Mouse (Mus musculus): ENCODE data around the gene Tbcel.

Tbcel gene

DNA sequence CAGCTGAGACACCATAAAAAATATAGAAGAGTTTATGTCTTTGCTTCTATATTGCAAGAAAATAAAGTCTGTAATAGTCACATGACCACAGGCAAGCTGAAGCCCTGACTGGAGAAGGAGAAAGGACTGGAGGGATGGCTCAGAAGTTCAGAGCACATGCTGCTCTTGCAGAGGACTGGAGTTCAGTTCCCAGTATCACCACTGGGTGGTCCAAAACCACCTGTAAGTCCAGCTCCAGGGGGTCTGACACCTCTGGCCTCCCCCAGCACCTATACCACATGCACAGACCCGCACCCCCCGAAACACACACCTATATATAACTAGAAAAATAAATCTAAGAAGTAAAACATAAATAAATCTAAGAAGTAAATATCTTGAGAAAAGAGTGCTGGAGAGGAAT, 75.5 kb downstream of the Tbcel start:
- DNase-seq = peak; percentile 37

- DNase-seq = no peak
Observed at GRCm38 (mm10) chr9:42431606-42432005, 76.0 kb downstream of the Tbcel start.

DNA sequence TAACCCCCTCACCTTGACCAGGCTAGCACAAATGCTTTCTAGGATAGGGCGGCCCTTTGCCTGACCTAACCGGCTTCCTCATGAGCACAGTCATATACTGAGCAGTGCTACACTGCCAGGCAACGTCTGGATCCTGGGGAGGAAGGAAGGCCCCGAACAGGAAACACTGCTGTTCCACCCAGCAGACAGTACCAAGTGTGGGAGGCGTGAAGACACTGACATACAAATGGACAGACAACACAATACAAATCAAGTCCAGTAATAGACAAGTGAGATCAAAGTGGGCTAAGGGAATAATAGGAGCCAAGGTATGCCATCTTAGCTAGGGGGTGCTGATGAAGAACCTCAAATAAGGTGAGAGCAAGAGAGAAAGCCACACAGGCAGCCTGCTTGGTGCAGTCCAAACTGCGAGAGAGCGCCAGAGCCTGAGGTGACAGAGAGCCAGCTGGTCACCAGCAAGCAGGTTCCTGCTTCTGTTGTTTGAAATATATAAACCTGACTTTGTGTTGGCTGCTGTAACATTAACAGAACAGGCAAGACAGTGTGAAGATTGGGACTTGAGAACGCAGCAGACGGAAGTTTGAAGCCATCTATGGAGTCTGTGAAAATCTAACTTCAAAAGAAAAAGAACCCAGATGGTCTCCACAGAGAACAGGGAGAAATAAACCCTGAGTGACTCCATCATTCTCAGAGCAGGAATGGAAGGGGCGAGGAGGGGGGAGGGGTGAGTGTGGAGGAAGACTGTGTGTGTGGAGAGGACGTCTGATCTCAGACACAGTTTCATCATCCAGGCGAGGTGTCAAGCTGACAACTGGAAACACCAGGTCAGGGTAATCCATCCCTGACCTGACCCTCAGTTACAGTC, 79.3 kb downstream of the Tbcel start:
- peak; percentile 46 for DNase-seq

GRCm38 (mm10) chr9:42426661-42427358, 80.8 kb downstream of the Tbcel start:
- DNase-seq = no peak

- no peak for DNase-seq
Observed at GRCm38 (mm10) chr9:42423649-42424048, 84.0 kb downstream of the Tbcel start.

GRCm38 (mm10) chr9:42419687-42420086, 87.9 kb downstream of the Tbcel start:
- no peak for DNase-seq

- no peak for DNase-seq
Observed at GRCm38 (mm10) chr9:42418786-42419185, 88.8 kb downstream of the Tbcel start.

GRCm38 (mm10) chr9:42417352-42417952, 90.2 kb downstream of the Tbcel start:
- DNase-seq = no peak

DNA sequence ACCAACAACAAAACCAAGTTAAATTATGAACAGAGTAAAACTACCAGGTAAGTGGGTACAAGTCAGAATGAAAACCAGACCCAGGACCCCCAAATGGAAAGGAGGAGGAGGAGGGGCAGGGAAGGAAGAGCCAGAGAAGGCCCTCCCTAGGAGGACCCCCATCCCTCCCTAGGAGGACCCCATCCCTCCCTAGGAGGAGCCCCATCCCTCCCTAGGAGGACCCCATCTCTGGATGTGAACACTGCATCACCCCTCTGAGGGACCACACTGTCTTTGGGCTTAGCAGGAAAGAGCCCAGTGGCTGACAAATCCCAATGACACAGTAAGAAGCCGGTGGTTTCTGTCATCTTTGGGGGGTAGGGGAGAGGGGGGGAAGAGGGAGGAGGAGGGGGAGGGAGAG, 92.4 kb downstream of the Tbcel start:
- DNase-seq = no peak

DNA sequence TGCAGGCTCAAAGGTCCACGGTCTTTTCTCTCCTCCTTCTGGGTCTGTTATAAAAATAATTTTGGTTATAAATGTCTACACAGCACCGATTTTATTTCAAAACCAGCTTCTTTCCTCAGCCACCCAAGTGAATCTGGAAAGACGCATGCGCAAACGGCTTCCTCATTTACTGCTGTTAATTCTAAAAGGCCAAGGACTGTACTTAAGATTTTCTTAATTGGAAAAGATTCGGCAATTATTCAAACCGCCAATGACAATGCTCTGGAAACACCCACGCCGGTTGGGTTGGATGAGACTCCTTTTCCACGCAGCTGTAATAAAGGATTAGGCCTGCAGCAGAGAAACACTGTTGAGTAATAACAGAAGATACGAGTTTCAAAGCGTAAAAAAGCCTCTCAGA, 94.3 kb downstream of the Tbcel start:
- DNase-seq = no peak

DNA sequence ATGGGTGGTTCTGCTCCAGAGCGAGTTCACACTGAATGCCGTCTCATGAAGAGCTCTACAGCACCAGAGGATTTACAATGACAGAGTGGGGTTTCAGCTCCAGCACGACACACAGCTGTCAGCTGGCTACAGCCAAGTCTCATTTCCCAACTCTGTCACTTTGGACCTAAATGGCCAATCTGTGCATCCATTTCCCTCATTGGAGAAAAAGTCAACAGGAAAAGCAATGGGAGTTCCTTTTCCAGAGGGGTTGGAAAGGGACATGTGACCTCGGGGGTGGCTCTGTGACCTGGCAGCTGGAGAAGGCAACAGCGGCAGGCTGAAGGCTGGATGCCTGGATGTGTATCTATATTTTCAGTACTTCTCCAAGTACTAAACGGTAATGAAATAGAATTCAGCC, 96.3 kb downstream of the Tbcel start:
- DNase-seq = peak; percentile 62

DNA sequence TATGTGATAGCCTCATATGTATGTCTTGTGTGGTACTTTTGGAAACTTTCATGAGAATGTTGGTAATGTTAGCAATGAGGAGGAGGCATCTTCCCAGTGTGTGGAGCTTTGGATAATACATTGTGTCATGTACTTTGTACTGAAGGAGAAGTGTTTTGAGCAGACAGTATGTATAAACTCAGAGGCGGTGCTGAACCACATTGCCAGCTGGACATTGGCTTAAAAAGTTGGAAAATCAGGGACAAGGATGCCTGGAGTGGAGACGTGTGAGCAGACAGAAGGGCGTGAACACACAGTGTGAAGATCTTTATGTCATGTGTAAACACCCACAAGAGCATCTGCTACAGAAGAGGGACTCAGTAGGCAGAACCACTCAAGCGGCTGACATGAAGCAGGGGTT, 101.9 kb downstream of the Tbcel start:
- DNase-seq = no peak

DNA sequence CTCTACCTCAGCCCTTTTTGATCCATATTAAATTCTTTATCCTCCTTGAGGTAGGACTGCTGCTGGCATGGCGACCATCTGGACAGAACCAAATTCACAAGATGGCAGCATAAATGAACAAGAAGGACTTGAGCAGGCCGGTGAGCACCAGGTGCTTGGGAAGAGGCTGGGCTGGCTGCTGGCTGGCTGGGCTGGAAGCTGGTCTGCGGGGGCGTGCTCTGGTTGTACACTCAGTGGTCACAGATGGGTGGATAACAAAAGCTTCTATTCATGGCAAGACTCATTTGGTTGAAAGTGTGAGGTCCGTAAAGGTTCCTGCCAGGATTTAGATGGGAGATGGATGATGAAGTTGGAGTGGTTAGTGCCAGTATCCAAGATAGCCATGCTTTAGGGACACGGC, 106.1 kb downstream of the Tbcel start:
- no peak for DNase-seq

- no peak for DNase-seq
Observed at GRCm38 (mm10) chr9:42399829-42400228, 107.8 kb downstream of the Tbcel start, which contains the start of gene Tecta. TSS of gene Tecta (minus strand) at chr9:42399929.

- no peak for DNase-seq
Observed at GRCm38 (mm10) chr9:42396141-42396540, 111.5 kb downstream of the Tbcel start.

GRCm38 (mm10) chr9:42394903-42395302, 112.7 kb downstream of the Tbcel start:
- no peak for DNase-seq

- DNase-seq = no peak
Observed at GRCm38 (mm10) chr9:42394321-42394720, 113.3 kb downstream of the Tbcel start.

DNA sequence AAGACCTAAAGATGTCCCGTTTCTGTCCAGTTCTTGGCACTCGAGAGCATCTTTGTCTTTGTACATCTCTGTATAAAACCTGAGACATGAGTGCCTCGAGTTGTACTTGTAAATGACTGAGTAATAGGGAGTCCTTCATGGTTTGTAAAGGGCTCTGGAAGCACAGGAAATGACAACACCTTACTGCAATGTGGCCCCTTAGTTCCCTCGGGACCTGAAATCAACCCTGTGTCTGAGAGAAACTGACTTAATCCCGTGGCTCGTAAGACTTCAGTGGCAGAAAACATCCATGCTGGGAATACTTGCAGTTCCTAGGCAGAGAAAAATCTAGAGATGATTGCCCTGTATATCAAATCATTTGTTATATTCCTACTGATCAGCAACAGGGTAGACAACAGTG, 114.7 kb downstream of the Tbcel start:
- no peak for DNase-seq

GRCm38 (mm10) chr9:42388490-42388889, 119.1 kb downstream of the Tbcel start:
- no peak for DNase-seq

- DNase-seq = no peak
Observed at GRCm38 (mm10) chr9:42387038-42387437, 120.6 kb downstream of the Tbcel start.

DNA sequence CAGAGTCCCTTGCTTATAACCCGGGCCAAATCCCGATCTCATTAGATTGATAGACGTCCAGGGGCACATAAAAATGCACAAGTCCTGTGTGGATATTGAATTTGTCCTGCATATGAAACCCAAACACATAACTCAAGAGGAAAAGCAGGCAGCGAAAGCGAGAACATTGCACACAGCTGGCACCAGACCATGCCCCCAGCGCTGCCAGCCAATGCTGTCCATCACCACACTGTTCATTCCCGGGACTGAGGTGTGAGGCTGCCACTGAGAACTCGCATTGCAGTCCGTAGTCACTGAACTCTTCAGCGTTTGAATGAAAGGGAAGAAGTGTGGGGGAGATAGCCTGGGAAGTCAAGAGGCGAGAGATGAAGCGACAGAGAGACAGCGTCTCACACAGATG, 122.0 kb downstream of the Tbcel start:
- DNase-seq = no peak

- no peak for DNase-seq
Observed at GRCm38 (mm10) chr9:42382628-42383347, 124.8 kb downstream of the Tbcel start.

DNA sequence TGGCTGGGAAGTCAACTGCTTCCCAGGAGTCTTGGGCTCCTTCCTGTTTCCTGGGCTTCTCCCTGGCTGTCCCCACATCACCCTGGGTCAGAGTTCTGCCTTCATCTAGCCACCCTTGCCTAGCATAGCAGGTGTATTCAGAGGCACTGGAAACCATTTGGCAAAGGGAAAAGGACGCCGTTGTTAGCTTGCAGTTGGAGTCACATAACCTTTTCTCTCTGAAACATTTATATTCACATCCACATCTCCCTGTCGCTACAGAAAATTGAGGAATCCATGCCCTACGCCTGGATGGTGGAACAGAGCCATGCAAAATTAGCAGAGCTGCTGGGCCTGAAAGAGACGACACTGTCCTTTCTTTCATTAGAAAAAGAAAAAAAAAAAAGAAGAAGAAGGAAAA, 125.5 kb downstream of the Tbcel start:
- DNase-seq = no peak
